Comparison of ENCODE assay signal across 8 mouse cellular contexts in the genomic region with DNA sequence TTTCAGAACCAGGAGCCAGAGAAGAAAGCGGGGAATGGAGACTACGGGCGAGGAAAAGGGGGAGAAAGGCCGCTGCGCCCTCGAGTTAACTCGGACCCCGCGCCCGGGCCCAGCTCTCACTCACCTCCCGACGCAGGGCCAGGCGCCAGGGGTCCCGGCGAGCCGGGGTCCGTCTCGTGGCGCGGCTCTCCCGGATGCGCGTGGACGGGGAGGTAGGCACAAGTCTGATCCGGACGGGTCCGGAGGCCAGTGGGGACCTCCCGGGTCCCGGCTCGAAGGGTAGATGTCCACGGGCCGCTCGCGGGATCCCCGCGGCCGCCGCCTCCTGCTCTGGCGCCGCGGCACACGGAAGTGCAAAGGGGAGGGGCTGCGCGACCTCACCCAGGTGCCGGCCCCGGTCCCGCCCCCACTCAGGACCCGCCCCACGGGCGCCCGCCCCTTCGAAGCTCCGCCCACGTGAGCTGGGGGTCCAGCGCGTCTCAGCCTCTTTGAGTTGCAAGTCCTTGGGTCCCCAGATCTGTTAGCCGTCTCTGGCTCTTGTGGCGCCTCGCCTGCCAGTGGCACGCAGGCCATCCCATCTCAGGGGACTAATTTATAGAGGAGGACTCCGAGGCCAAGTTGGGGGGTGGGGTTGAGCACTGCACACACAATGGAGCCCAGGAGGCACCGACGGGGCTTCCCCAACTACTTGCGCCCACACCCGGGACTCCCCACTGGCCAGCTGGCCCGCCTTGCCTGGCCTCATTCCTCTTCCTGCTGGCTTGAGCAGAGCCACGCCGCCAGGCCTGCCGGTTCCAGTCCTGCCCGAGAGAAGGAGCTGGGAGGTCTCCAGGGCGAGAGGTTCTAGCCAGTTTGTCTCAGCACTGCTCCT. TPM values are rescaled to one million over a fixed set of nuclear protein-coding genes. Genes with fewer than 3 reads are reported as not detected.
DNase-seq lines count a peak whose midpoint lies in the region; ATAC-seq and TF ChIP-seq lines count a peak whose summit lies in the region.

A gene (minus strand): TSS at position 355 of the 871 bp plus-strand sequence.

- WGBS in forebrain, embryonic 11.5 days: under 1% methylated on average over 67 of the region's 71 CpGs
- WGBS in heart, postnatal 0 days: under 1% methylated on average over 50 of the region's 71 CpGs
- 0% methylated on average over 64 of the region's 71 CpGs for WGBS in neural tube, embryonic 14.5 days

- H3K9ac ChIP-seq in forebrain, embryonic 11.5 days (ENCODE audit: low read length): peak within 1 kb of the TSS; percentile 65
- peak within 1 kb of the TSS; percentile 57 for H3K9ac ChIP-seq in heart, postnatal 0 days (replicated peaks; ENCODE audit: low read depth, low read length)
- H3K9ac ChIP-seq in neural tube, embryonic 14.5 days (replicated peaks; ENCODE audit: low read depth, low read length): peak within 1 kb of the TSS; percentile 51

- peaks cover 15% of the 10 kb centered on the region for H3K4me1 ChIP-seq in forebrain, embryonic 11.5 days (replicated peaks; ENCODE audit: control insufficient read depth, insufficient read depth, low read length)
- peaks cover 9% of the 10 kb centered on the region; the same call in 1 of the 2 replicates for H3K4me1 ChIP-seq in heart, postnatal 0 days (ENCODE audit: control insufficient read depth, insufficient read depth)
- H3K4me1 ChIP-seq in neural tube, embryonic 14.5 days (ENCODE audit: control insufficient read depth, insufficient read depth, low read length): 0 out of 2 replicates have a peak, but pooled peaks cover 2% of the 10 kb centered on the region

- no peaks in the 10 kb centered on the region for H3K36me3 ChIP-seq in forebrain, embryonic 11.5 days (ENCODE audit: control insufficient read depth, insufficient read depth, low read length)
- H3K36me3 ChIP-seq in heart, postnatal 0 days (replicated peaks; ENCODE audit: control insufficient read depth, insufficient read depth, low read length): no peaks in the 10 kb centered on the region
- no peaks in the 10 kb centered on the region for H3K36me3 ChIP-seq in neural tube, embryonic 14.5 days (ENCODE audit: control insufficient read depth, insufficient read depth, low read length)

- TF ChIP-seq CTCF in heart, postnatal 0 days (IDR thresholded peaks at IDR 0.05; ENCODE audit: low read depth): no peak

- no peak for TF ChIP-seq EP300 in heart, postnatal 0 days (IDR thresholded peaks at IDR 0.05; ENCODE audit: low read depth)

- H3K27me3 ChIP-seq in forebrain, embryonic 11.5 days (ENCODE audit: control insufficient read depth, insufficient read depth, low read length): peaks cover 6% of the 10 kb centered on the region; the same call in 1 of the 2 replicates
- no peaks in the 10 kb centered on the region for H3K27me3 ChIP-seq in heart, postnatal 0 days (ENCODE audit: control insufficient read depth, insufficient read depth, low read length)
- no peaks in the 10 kb centered on the region for H3K27me3 ChIP-seq in neural tube, embryonic 14.5 days (ENCODE audit: control insufficient read depth, insufficient read depth, low read length)

- DNase-seq in ES-CJ7 (ENCODE audit: low read depth, low spot score): peak; percentile 81
- peak; percentile 78 for DNase-seq in c-Kit-positive CD71-negative TER-119-negative erythroid progenitor cells, embryonic 14.5 days (ENCODE audit: low read depth)
- DNase-seq in forebrain, embryonic 11.5 days (ENCODE audit: low spot score): peak; percentile 89
- peak; percentile 50 for DNase-seq in heart, postnatal 0 days (ENCODE audit: low spot score)
- peak; percentile 87 to 93 for DNase-seq in kidney, postnatal 36 days
- peak; percentile 88 to 91 for DNase-seq in lung, adult 18-20 months
- DNase-seq in thymus, postnatal 0 days (ENCODE audit: low spot score): peak; percentile 92

- peak within 1 kb of the TSS; percentile 68 for H3K4me2 ChIP-seq in forebrain, embryonic 11.5 days (ENCODE audit: low read depth, low read length, severe bottlenecking)
- peak within 1 kb of the TSS; percentile 92 for H3K4me2 ChIP-seq in heart, postnatal 0 days (ENCODE audit: low read depth, low read length)
- H3K4me2 ChIP-seq in neural tube, embryonic 14.5 days (ENCODE audit: low read depth, low read length): peak within 1 kb of the TSS; percentile 57

- peak; percentile 72 for ATAC-seq in forebrain, embryonic 11.5 days (replicated peaks; ENCODE audit: low FRiP score)
- peak; percentile 80 for ATAC-seq in heart, postnatal 0 days (ENCODE audit: insufficient read depth, low read depth)
- peak; percentile 59 for ATAC-seq in neural tube, embryonic 14.5 days (ENCODE audit: low read depth)

- peak within 1 kb of the TSS; percentile 60 for H3K4me3 ChIP-seq in forebrain, embryonic 11.5 days (ENCODE audit: low read depth, low read length)
- peak within 1 kb of the TSS; percentile 65 for H3K4me3 ChIP-seq in heart, postnatal 0 days (ENCODE audit: low read depth, low read length)
- H3K4me3 ChIP-seq in neural tube, embryonic 14.5 days (ENCODE audit: low read depth, low read length): peak within 1 kb of the TSS; percentile 47

- no peak within 1 kb of the TSS for H3K27ac ChIP-seq in forebrain, embryonic 11.5 days (ENCODE audit: low read depth, low read length)
- H3K27ac ChIP-seq in heart, postnatal 0 days (ENCODE audit: low read depth): peak within 1 kb of the TSS; percentile 54
- H3K27ac ChIP-seq in neural tube, embryonic 14.5 days (ENCODE audit: low read depth, low read length): peak within 1 kb of the TSS; percentile 35; the same call in 1 of the 2 replicates

- H3K9me3 ChIP-seq in forebrain, embryonic 11.5 days (ENCODE audit: control insufficient read depth, low read length): no peaks in the 10 kb centered on the region
- no peaks in the 10 kb centered on the region for H3K9me3 ChIP-seq in heart, postnatal 0 days (replicated peaks; ENCODE audit: control insufficient read depth, low read length)
- H3K9me3 ChIP-seq in neural tube, embryonic 14.5 days (ENCODE audit: control insufficient read depth, low read length): no peaks in the 10 kb centered on the region

RNA-seq across cellular contexts. Expression of the gene that starts here (rescaled TPM):
- polyA plus RNA-seq in forebrain, embryonic 11.5 days (2014; fragmentation: Nextera tagmentation; extraction: Ambion mirVana): 26.2 and 26.8 TPM in 2 replicates
- total RNA-seq in heart, postnatal 0 days (2014; rRNA removed; ENCODE audit: low replicate concordance): 19.3 and 30.1 TPM in 2 replicates
- 14.9 and 15.8 TPM in 2 replicates for polyA plus RNA-seq in heart, postnatal 0 days (2015; fragmentation: Nextera tagmentation; extraction: Ambion mirVana)
- 20.6 and 36.6 TPM in 2 replicates for polyA plus RNA-seq in neural tube, embryonic 14.5 days (2014; fragmentation: Nextera tagmentation; extraction: Ambion mirVana)
- 57.4 and 63.7 TPM in 2 replicates for polyA plus RNA-seq in thymus, postnatal 0 days (2015; fragmentation: Nextera tagmentation; extraction: Ambion mirVana)
